Mouse (Mus musculus) T-cell, adult 2 months (primary cell): ENCODE results near the gene Rap1a.

Experiments used
- DNase-seq: peaks from one replicate; pipeline ENCODE4 v3.0.0; 2022; ENCODE audit warnings: low spot score

Rap1a gene

GRCm38 (mm10) chr3:105688536-105688935, 112.6 kb downstream of the Rap1a start:
- no peak for DNase-seq

GRCm38 (mm10) chr3:105687324-105688060, 113.6 kb downstream of the Rap1a start, which contains the start of gene Ddx20:
TSS of gene Ddx20 (minus strand) at chr3:105687574.
- peak; percentile 97 for DNase-seq

GRCm38 (mm10) chr3:105686394-105687323, 114.5 kb downstream of the Rap1a start:
- no peak for DNase-seq

- DNase-seq = no peak
Observed at GRCm38 (mm10) chr3:105680346-105680745, 120.8 kb downstream of the Rap1a start.
